8 mouse cellular contexts compared by ENCODE assay signal in the genomic region with DNA sequence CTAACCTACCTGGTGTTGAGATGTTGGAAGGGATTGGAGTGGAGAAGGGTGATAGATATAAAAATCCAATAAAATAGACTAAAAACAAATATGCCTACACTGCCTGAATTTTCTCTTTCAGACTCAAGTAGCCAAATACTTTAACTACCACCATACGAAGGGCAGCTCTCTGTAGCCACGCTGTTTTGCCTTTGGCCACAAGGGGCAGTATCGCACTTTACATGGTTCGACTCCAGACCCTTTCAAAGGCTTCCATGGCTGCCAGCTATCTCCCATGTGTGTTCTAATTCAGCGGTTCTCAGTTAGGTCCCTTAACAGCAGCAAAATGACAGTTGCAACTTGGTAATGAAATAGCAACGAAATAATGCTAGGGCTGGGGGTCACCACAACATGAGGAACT. TPM values are rescaled to one million over a fixed set of nuclear protein-coding genes. Genes with fewer than 3 reads are reported as not detected.
DNase-seq lines count a peak whose midpoint lies in the region; ATAC-seq lines count a peak whose summit lies in the region.

No protein-coding gene starts in this region.

- H3K4me1 ChIP-seq in embryonic facial prominence, embryonic 14.5 days (ENCODE audit: control insufficient read depth, insufficient read depth, low read length) = no peaks in the 10 kb centered on the region
- H3K4me1 ChIP-seq in liver, embryonic 16.5 days (ENCODE audit: control insufficient read depth, low read depth, low read length) = peaks cover 32% of the 10 kb centered on the region

- no peak overlapping the region for H3K9ac ChIP-seq in embryonic facial prominence, embryonic 14.5 days (ENCODE audit: low read depth, low read length)
- no peak overlapping the region for H3K9ac ChIP-seq in liver, embryonic 16.5 days (ENCODE audit: low read depth, low read length)

- ATAC-seq in CD4-positive, CD25-positive, alpha-beta regulatory T cell, adult 4 months = peak; percentile 92
- ATAC-seq in embryonic facial prominence, embryonic 14.5 days (ENCODE audit: low read depth) = peak; percentile 63
- ATAC-seq in liver, embryonic 16.5 days (ENCODE audit: low read depth) = peak; percentile 71

- 8% methylated on average over 6 of the region's 6 CpGs for WGBS in embryonic facial prominence, embryonic 14.5 days
- WGBS in liver, embryonic 16.5 days (ENCODE audit: insufficient replicate concordance) = 3% methylated on average over 6 of the region's 6 CpGs

- peak; percentile 59 to 72 for DNase-seq in adrenal gland, postnatal 4 days (ENCODE audit: low spot score in 2 of 2)
- peak; percentile 88 for DNase-seq in embryonic facial prominence, embryonic 14.5 days (ENCODE audit: low spot score)
- peak; percentile 69 to 84 for DNase-seq in heart, adult 9 months (ENCODE audit: low spot score in 2 of 2)
- DNase-seq in kidney, postnatal 25 days = peak; percentile 87 to 95
- DNase-seq in ovary, postnatal 10 days (ENCODE audit: low spot score) = peak; percentile 72
- peak; percentile 89 for DNase-seq in thymus, postnatal 0 days (ENCODE audit: low spot score)

- H3K4me2 ChIP-seq in embryonic facial prominence, embryonic 14.5 days (ENCODE audit: low read depth, low read length) = no peak overlapping the region
- H3K4me2 ChIP-seq in liver, embryonic 16.5 days (ENCODE audit: low read depth, low read length) = no peak overlapping the region

- H3K4me3 ChIP-seq in embryonic facial prominence, embryonic 14.5 days (ENCODE audit: low read depth, low read length) = no peak overlapping the region
- no peak overlapping the region for H3K4me3 ChIP-seq in liver, embryonic 16.5 days (ENCODE audit: low read depth, low read length)

- H3K36me3 ChIP-seq in embryonic facial prominence, embryonic 14.5 days (ENCODE audit: control insufficient read depth, insufficient read depth, low read length) = no peaks in the 10 kb centered on the region
- no peaks in the 10 kb centered on the region for H3K36me3 ChIP-seq in liver, embryonic 16.5 days (ENCODE audit: control insufficient read depth, insufficient read depth)

- H3K9me3 ChIP-seq in embryonic facial prominence, embryonic 14.5 days (ENCODE audit: control insufficient read depth, low read length) = no peaks in the 10 kb centered on the region
- H3K9me3 ChIP-seq in liver, embryonic 16.5 days (replicated peaks; ENCODE audit: control insufficient read depth, low read length) = no peaks in the 10 kb centered on the region

- H3K27ac ChIP-seq in embryonic facial prominence, embryonic 14.5 days (replicated peaks; ENCODE audit: low read depth, low read length) = no peak overlapping the region
- H3K27ac ChIP-seq in liver, embryonic 16.5 days (ENCODE audit: low read length) = no peak overlapping the region

- H3K27me3 ChIP-seq in embryonic facial prominence, embryonic 14.5 days (replicated peaks; ENCODE audit: control insufficient read depth, insufficient read depth, low read length) = no peaks in the 10 kb centered on the region
- H3K27me3 ChIP-seq in liver, embryonic 16.5 days (ENCODE audit: control insufficient read depth, insufficient read depth, low read depth, low read length) = no peaks in the 10 kb centered on the region

RNA-seq across cellular contexts. Expression of gene Fmod, which starts 16.2 kb away (rescaled TPM):
- polyA plus RNA-seq in CD4-positive, CD25-positive, alpha-beta regulatory T cell, adult 4 months (2017; shearing (Covaris generic)) = not detected
- total RNA-seq in adrenal gland, postnatal 4 days (2021) = 10 to 100 TPM; 18.5 to 28.1 TPM
- 40.8 and 44.2 TPM in 2 replicates for polyA plus RNA-seq in embryonic facial prominence, embryonic 14.5 days (2014; fragmentation: Nextera tagmentation; extraction: Ambion mirVana)
- polyA plus RNA-seq in liver, embryonic 16.5 days (2015; fragmentation: Nextera tagmentation; extraction: Ambion mirVana) = 2.2 and 3.3 TPM in 2 replicates
- polyA plus RNA-seq in thymus, postnatal 0 days (2015; fragmentation: Nextera tagmentation; extraction: Ambion mirVana) = 0.32 and 0.40 TPM in 2 replicates

RNA-seq across cellular contexts. Expression of gene Btg2, which starts 25.7 kb away (rescaled TPM):
- polyA plus RNA-seq in CD4-positive, CD25-positive, alpha-beta regulatory T cell, adult 4 months (2017; shearing (Covaris generic)) = 100 to 1,000 TPM; 243 to 289 TPM
- total RNA-seq in adrenal gland, postnatal 4 days (2021) = 10 to 100 TPM; 25.6 to 27.8 TPM
- polyA plus RNA-seq in embryonic facial prominence, embryonic 14.5 days (2014; fragmentation: Nextera tagmentation; extraction: Ambion mirVana) = 37.9 and 41.3 TPM in 2 replicates
- polyA plus RNA-seq in liver, embryonic 16.5 days (2015; fragmentation: Nextera tagmentation; extraction: Ambion mirVana) = 107 and 109 TPM in 2 replicates
- polyA plus RNA-seq in thymus, postnatal 0 days (2015; fragmentation: Nextera tagmentation; extraction: Ambion mirVana) = 315 and 335 TPM in 2 replicates

RNA-seq across cellular contexts. Expression of gene Chit1, which starts 57.8 kb away (rescaled TPM):
- not detected for polyA plus RNA-seq in CD4-positive, CD25-positive, alpha-beta regulatory T cell, adult 4 months (2017; shearing (Covaris generic))
- total RNA-seq in adrenal gland, postnatal 4 days (2021) = not detected
- polyA plus RNA-seq in embryonic facial prominence, embryonic 14.5 days (2014; fragmentation: Nextera tagmentation; extraction: Ambion mirVana) = 0.18 and 0.43 TPM in 2 replicates
- polyA plus RNA-seq in liver, embryonic 16.5 days (2015; fragmentation: Nextera tagmentation; extraction: Ambion mirVana) = 0.19 and 0.20 TPM in 2 replicates
- 0.72 and 1.1 TPM in 2 replicates for polyA plus RNA-seq in thymus, postnatal 0 days (2015; fragmentation: Nextera tagmentation; extraction: Ambion mirVana)
